Mouse (Mus musculus) granulocyte monocyte progenitor cell, adult 5-6 weeks (primary cell): ENCODE results near the gene Mylk. TPM values are rescaled to one million over a fixed set of nuclear protein-coding genes. Genes with fewer than 3 reads are reported as not detected.

Source experiments
- ATAC-seq: replicated peaks from 2 replicates; pipeline ENCODE4 v1.8.0; 2016; ENCODE audit warnings: mild to moderate bottlenecking, moderate TSS enrichment, inconsistent platforms; ENCODE audit not compliant: poor library complexity, severe bottlenecking
- total RNA-seq, 2 experiments: library from RNA; stranded (forward) in 1 of 2; stranded (reverse) in 1 of 2; fragments of 200-712, 200-1000 nt in 1 of 2; fragments of >200 nt in 1 of 2; fragmentation: Nextera tagmentation in 1 of 2; gene quantifications; 2 replicates each; pipeline ENCODE4 v1.2.3; 2014 to 2017

Mylk gene
- total RNA-seq, 2 experiments from 2014 or later, result 0.17 to 4.3 TPM

DNA sequence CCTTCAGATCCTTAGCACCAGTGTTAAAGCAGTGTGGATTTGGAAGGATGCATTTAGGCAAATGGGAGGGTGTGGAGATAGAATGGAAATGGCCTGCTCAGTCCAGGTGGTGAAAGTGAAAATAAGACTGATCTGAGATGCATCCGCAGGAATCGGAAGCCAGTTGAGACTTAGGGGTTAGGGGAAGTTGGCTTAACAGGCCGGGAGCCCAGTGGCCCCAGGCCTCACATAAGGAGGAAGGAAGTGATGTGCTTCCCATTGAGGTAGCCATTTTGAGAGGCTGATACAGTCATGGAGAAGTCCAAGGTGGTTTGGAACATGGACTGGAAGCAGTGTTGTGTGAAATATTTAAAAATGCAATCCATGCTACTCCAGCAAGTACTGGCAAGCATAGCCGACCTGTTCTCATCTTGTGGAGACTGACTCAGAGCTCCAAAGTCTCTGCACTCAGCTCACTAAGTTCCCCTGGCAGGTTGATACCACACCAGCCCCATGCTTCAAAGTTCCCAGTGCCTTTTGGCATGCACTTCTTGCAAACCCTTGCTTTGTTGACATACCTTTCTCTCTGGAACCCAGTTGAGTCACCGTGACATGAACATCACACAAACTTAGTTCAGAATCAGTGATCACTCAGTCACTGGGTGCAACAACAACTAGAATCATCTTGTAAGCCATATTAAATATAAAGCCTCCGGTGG is 302.4 kb downstream of the Mylk start:
- peak; percentile 94 for ATAC-seq

GRCm38 (mm10) chr16:35051066-35051465 is 306.1 kb downstream of the Mylk start:
- ATAC-seq, result no peak

Other genes with a start within 250 kb of the Mylk start
- gene Kalrn, start 171.7 kb upstream of the Mylk start, total RNA-seq (2014; fragmentation: Nextera tagmentation), result 3.0 and 3.8 TPM in 2 replicates
- 2.3 and 3.6 TPM in 2 replicates for gene Kalrn, start 171.7 kb upstream of the Mylk start, total RNA-seq (2017)
- not detected in 2 replicates for gene Ropn1, start 95.3 kb upstream of the Mylk start, total RNA-seq (2014; fragmentation: Nextera tagmentation)
- gene Ropn1, start 95.3 kb upstream of the Mylk start, total RNA-seq (2017), result not detected in 2 replicates
- gene Ccdc14, start 54.6 kb upstream of the Mylk start, total RNA-seq (2014; fragmentation: Nextera tagmentation), result 9.5 and 11.5 TPM in 2 replicates
- gene Ccdc14, start 54.6 kb upstream of the Mylk start, total RNA-seq (2017), result 10.1 and 11.3 TPM in 2 replicates